Mouse (Mus musculus): Measurements from ENCODE around the gene 1700092M07Rik.
A peak's percentile ranks its signal among the peaks of the same experiment; 100 is the strongest.

1700092M07Rik gene

GRCm38 (mm10) chr19:8742176-8742575 lies 1.7 kb downstream of the 1700092M07Rik start:
- no peak for DNase-seq (ENCODE audit: low spot score in 2 of 2)

- DNase-seq (ENCODE audit: low spot score in 2 of 2): no peak
These were observed 4.9 kb downstream of the 1700092M07Rik start for GRCm38 (mm10) chr19:8745382-8745781.

GRCm38 (mm10) chr19:8747368-8747767 lies 6.8 kb downstream of the 1700092M07Rik start:
- DNase-seq (ENCODE audit: low spot score in 2 of 2): no peak

GRCm38 (mm10) chr19:8755652-8756051 lies 15.1 kb downstream of the 1700092M07Rik start:
- no peak for DNase-seq (ENCODE audit: low spot score in 2 of 2)

GRCm38 (mm10) chr19:8756635-8757387 lies 16.3 kb downstream of the 1700092M07Rik start, which contains the start of gene Nxf1:
Nxf1 (plus strand) TSS chr19:8757073.
- DNase-seq (ENCODE audit: low spot score in 2 of 2): peak; percentile 89 to 94

GRCm38 (mm10) chr19:8757471-8757998 lies 17.0 kb downstream of the 1700092M07Rik start:
- no peak for DNase-seq (ENCODE audit: low spot score in 2 of 2)

- no peak for DNase-seq (ENCODE audit: low spot score in 2 of 2)
These were observed 18.4 kb downstream of the 1700092M07Rik start for GRCm38 (mm10) chr19:8758899-8759298.

- no peak for DNase-seq (ENCODE audit: low spot score in 2 of 2)
These were observed 20.2 kb downstream of the 1700092M07Rik start for GRCm38 (mm10) chr19:8760757-8761156.

GRCm38 (mm10) chr19:8763276-8763675 lies 22.8 kb downstream of the 1700092M07Rik start:
- DNase-seq (ENCODE audit: low spot score in 2 of 2): no peak

GRCm38 (mm10) chr19:8765562-8765961 lies 25.0 kb downstream of the 1700092M07Rik start:
- no peak for DNase-seq (ENCODE audit: low spot score in 2 of 2)

GRCm38 (mm10) chr19:8770567-8771270 lies 30.2 kb downstream of the 1700092M07Rik start, which contains the start of gene Tmem223:
Tmem223 (plus strand) TSS chr19:8770996.
- DNase-seq (ENCODE audit: low spot score in 2 of 2): peak; percentile 80 to 85

GRCm38 (mm10) chr19:8772996-8773395 lies 32.5 kb downstream of the 1700092M07Rik start:
- no peak for DNase-seq (ENCODE audit: low spot score in 2 of 2)

GRCm38 (mm10) chr19:8773409-8773808 lies 32.9 kb downstream of the 1700092M07Rik start:
- DNase-seq (ENCODE audit: low spot score in 2 of 2): no peak

- peak; percentile 97 to 98 for DNase-seq (ENCODE audit: low spot score in 2 of 2)
These were observed 33.7 kb downstream of the 1700092M07Rik start, which contains the start of gene Tmem179b for GRCm38 (mm10) chr19:8774086-8774835. Tmem179b (minus strand) TSS chr19:8774467.

GRCm38 (mm10) chr19:8774951-8775421 lies 34.5 kb downstream of the 1700092M07Rik start:
- no peak for DNase-seq (ENCODE audit: low spot score in 2 of 2)

- DNase-seq (ENCODE audit: low spot score in 2 of 2): peak; percentile 88 to 95
These were observed 45.7 kb downstream of the 1700092M07Rik start, which contains the start of gene Taf6l for GRCm38 (mm10) chr19:8786008-8786781. Taf6l (minus strand) TSS chr19:8786417.

GRCm38 (mm10) chr19:8788521-8788920 lies 48.0 kb downstream of the 1700092M07Rik start:
- DNase-seq (ENCODE audit: low spot score in 2 of 2): no peak

- no peak for DNase-seq (ENCODE audit: low spot score in 2 of 2)
These were observed 48.7 kb downstream of the 1700092M07Rik start for GRCm38 (mm10) chr19:8789171-8789570.

- no peak for DNase-seq (ENCODE audit: low spot score in 2 of 2)
These were observed 49.7 kb downstream of the 1700092M07Rik start for GRCm38 (mm10) chr19:8790171-8790570.

Data from right cerebral cortex, adult 2 months (tissue).